Mouse (Mus musculus) skeletal muscle tissue, adult 2 months (tissue): ENCODE measurements around the gene Senp8.

Source experiments
- DNase-seq: peaks from one replicate; pipeline ENCODE4 v3.0.0-alpha.2; 2012; ENCODE audit warnings: low read depth, low spot score

The Senp8 gene

GRCm38 (mm10) chr9:59716275-59716898 is 34.1 kb downstream of the Senp8 start:
- DNase-seq = no peak

- DNase-seq = peak; percentile 29
Observed at GRCm38 (mm10) chr9:59709225-59709624, 41.3 kb downstream of the Senp8 start.

GRCm38 (mm10) chr9:59706850-59707825 is 43.4 kb downstream of the Senp8 start:
- DNase-seq = no peak

GRCm38 (mm10) chr9:59703099-59703498 is 47.4 kb downstream of the Senp8 start:
- DNase-seq = no peak

GRCm38 (mm10) chr9:59701094-59701493 is 49.4 kb downstream of the Senp8 start:
- no peak for DNase-seq

- DNase-seq = no peak
Observed at GRCm38 (mm10) chr9:59696381-59696780, 54.1 kb downstream of the Senp8 start.

GRCm38 (mm10) chr9:59695451-59695813 is 55.1 kb downstream of the Senp8 start:
- DNase-seq = peak; percentile 69

- DNase-seq = no peak
Observed at GRCm38 (mm10) chr9:59694571-59695450, 55.7 kb downstream of the Senp8 start.

- peak; percentile 48 for DNase-seq
Observed at GRCm38 (mm10) chr9:59692145-59692544, 58.4 kb downstream of the Senp8 start.

- DNase-seq = peak; percentile 77
Observed at GRCm38 (mm10) chr9:59691635-59692094, 58.8 kb downstream of the Senp8 start.

GRCm38 (mm10) chr9:59687416-59688046 is 63.0 kb downstream of the Senp8 start:
- no peak for DNase-seq
